Mouse (Mus musculus) embryonic facial prominence, embryonic 14.5 days (tissue): ENCODE measurements around the gene Gm10188. TPM values are rescaled to one million over a fixed set of nuclear protein-coding genes. Genes with fewer than 3 reads are reported as not detected.

ENCODE experiments used
- ATAC-seq: fragments of 200-750 bp; cut with Nextera tagmentation; 2 replicates; pipeline ENCODE4 v1.8.0; 2017; ENCODE audit warnings: low read depth, moderate number of reproducible peaks, moderate TSS enrichment
- DNase-seq: peaks from one replicate; pipeline ENCODE4 v3.0.0-alpha.2; 2015; ENCODE audit warnings: low spot score
- H3K27ac ChIP-seq: fragments of 300-500 bp; sonication (generic); replicated peaks from 2 replicates; pipeline ENCODE4 v1.5.1; 2014; ENCODE audit warnings: low read depth, mild to moderate bottlenecking, low read length, moderate library complexity
- H3K27me3 ChIP-seq: fragments of 300-500 bp; sonication (generic); replicated peaks from 2 replicates; pipeline ENCODE4 v1.6.1; 2014; ENCODE audit warnings: low read length; ENCODE audit not compliant: control insufficient read depth, insufficient read depth
- H3K36me3 ChIP-seq: fragments of 300-500 bp; sonication (generic); 2 replicates; pipeline ENCODE4 v1.6.1; 2014; ENCODE audit warnings: low read length, mixed read lengths; ENCODE audit not compliant: control insufficient read depth, insufficient read depth
- H3K4me1 ChIP-seq: fragments of 300-500 bp; sonication (generic); 2 replicates; pipeline ENCODE4 v1.6.1; 2014; ENCODE audit warnings: antibody characterized with exemption, low read length; ENCODE audit not compliant: control insufficient read depth, insufficient read depth
- H3K4me2 ChIP-seq: fragments of 300-500 bp; sonication (generic); 2 replicates; pipeline ENCODE4 v1.6.1; 2014; ENCODE audit warnings: low read depth, mild to moderate bottlenecking, low read length, moderate library complexity, mixed read lengths
- H3K4me3 ChIP-seq: fragments of 300-500 bp; sonication (generic); 2 replicates; pipeline ENCODE4 v1.5.1; 2014; ENCODE audit warnings: low read depth, mild to moderate bottlenecking, low read length
- H3K9ac ChIP-seq: fragments of 300-500 bp; sonication (generic); 2 replicates; pipeline ENCODE4 v1.6.1; 2014; ENCODE audit warnings: low read depth, mild to moderate bottlenecking, low read length, moderate library complexity, mixed read lengths
- H3K9me3 ChIP-seq: fragments of 300-500 bp; sonication (generic); 2 replicates; pipeline ENCODE4 v1.6.1; 2016; ENCODE audit warnings: low read length; ENCODE audit not compliant: control insufficient read depth
- WGBS: fragments of 180-500 bp; shearing (Covaris S2); extraction: QIAGEN DNeasy Blood & Tissue Kit; methylation state at CpG from one replicate; pipeline ENCODE4 v1.1.7; 2014; 5-methylcytosine and 5-hydroxymethylcytosine counted together
- microRNA counts: library from miRNA; unstranded; fragments of <30 nt; microRNA quantifications from one replicate; lab custom pipeline; 2017
- microRNA-seq: library from miRNA; unstranded; fragments of <30 nt; microRNA quantifications from one replicate; pipeline ENCODE4, GENCODE M21; 2016; ENCODE audit warnings: borderline number of aligned reads
- polyA plus RNA-seq: library from polyadenylated mRNA; unstranded; fragments of >200 nt; fragmentation: Nextera tagmentation; extraction: Ambion mirVana; gene quantifications from 2 replicates; pipeline ENCODE4 v1.2.1, GENCODE M21; 2014

Gene Gm10188
- polyA plus RNA-seq, 1 experiment from 2014 or later: not detected

DNA sequence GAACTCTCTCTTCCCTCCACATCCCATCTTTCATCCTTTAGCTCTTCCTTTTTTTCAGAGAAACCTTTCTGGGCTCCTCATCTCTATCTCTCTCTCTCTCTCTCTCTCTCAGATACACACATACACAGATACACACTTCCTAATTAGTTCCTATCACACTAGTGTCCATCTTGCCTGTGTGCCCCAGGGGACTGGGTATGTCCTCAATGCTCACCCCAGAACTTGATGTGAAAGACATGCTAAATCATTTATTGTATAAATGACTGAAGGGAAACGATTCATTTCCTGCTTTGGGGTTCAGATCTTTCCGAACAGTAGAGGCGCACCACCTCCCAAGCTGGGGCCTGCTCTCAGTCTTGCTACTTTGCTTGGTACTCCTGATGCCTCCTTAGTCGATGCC is 40.3 kb downstream of the Gm10188 start:
- peaks cover 18% of the 10 kb centered on the region for H3K4me1 ChIP-seq
- ATAC-seq (no peak), DNase-seq (no peak)
- no peak overlapping the region for H3K9ac ChIP-seq
- H3K27ac ChIP-seq: no peak overlapping the region
- H3K9me3 ChIP-seq: no peaks in the 10 kb centered on the region
- WGBS: 40% methylated on average over 4 of the region's 4 CpGs
- H3K4me2 ChIP-seq: no peak overlapping the region
- no peak overlapping the region for H3K4me3 ChIP-seq
- H3K36me3 ChIP-seq: no peaks in the 10 kb centered on the region
- H3K27me3 ChIP-seq: peaks cover 63% of the 10 kb centered on the region

DNA sequence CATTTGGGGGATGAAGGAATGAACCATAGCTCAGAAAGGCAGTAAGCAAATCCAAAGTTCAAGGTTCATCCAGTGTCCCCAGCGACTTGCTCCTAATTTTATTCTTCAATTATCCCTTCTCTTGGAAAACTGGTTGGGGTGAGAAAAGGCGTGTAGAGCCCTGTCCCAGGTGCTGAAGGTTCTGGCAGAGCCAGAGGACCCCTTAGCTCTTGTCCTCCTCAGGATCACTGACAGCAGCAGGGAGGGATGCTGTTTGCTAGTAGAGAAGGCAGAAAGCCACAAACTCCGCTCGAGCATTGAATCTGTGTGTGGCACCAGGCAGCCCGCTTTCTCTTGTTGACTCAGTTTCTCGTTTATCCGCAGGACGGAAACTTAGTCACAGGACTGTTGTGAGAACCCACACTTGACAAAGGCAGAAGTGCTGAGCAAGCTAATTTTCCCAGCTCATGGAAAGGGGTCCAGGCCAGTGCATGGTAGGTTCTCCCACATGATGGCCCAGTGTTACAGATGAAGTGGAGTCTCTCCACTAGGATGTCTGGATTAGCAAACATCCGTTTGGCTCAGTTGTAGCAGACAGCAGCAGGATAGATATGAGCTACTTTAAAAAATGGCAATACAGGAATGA is 41.0 kb downstream of the Gm10188 start:
- Histone ChIP-seq H3K4me2 (no peak overlapping the region), H3K36me3 (no peaks in the 10 kb centered on the region), H3K4me1 (peaks cover 18% of the 10 kb centered on the region), H3K9me3 (no peaks in the 10 kb centered on the region), H3K4me3 (no peak overlapping the region), H3K27me3 (peaks cover 59% of the 10 kb centered on the region), H3K9ac (no peak overlapping the region), H3K27ac (no peak overlapping the region)
- peak; percentile 38 for DNase-seq
- WGBS: 33% methylated on average over 9 of the region's 9 CpGs
- ATAC-seq: no peak

DNA sequence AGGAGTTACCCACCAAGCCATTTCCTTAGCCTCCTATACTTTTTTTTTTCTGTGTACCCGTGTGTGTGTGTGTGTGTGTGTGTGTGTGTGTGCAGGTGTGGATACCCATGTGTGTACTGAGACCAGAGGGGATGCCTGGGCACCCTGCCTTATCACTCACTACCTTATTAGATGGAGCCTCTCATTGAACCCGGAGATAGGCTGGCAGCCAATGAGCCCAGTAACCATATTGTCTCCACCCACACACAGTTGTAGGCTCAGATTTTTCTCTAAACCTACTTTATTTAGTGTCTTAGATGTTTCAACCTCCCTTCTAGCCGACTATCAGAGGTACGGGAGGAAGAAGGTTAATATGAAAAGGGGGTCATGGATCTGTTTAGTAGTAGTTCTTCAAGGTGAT is 43.3 kb downstream of the Gm10188 start:
- ATAC-seq (no peak), DNase-seq (no peak)
- Histone ChIP-seq H3K36me3 (no peaks in the 10 kb centered on the region), H3K4me3 (no peak overlapping the region), H3K9me3 (no peaks in the 10 kb centered on the region), H3K4me1 (peaks cover 8% of the 10 kb centered on the region), H3K9ac (no peak overlapping the region), H3K27me3 (peaks cover 36% of the 10 kb centered on the region), H3K4me2 (no peak overlapping the region), H3K27ac (no peak overlapping the region)
- 82% methylated on average over 4 of the region's 4 CpGs for WGBS

MicroRNAs within 50 kb of the gene (microRNA counts, 519-probe panel; counts per million panel counts)
- 1,573 counts per million, percentile 8 among the panel's probes with 10 or more counts for microRNA mmu-miR-135b (lab: Ali Mortazavi, UCI)

Small RNA genes within 50 kb of the gene (microRNA-seq; reads per million reads assigned to microRNA genes)
- gene Mir135b: 405 reads per million, percentile 67 among the genes with 10 or more reads in this experiment

Other genes with a start within 250 kb of the Gm10188 start
- gene Elk4, start 222.2 kb downstream of the Gm10188 start, polyA plus RNA-seq: 27.6 and 39.0 TPM in 2 replicates
- gene Mfsd4a, start 161.7 kb downstream of the Gm10188 start, polyA plus RNA-seq: 13.3 and 14.1 TPM in 2 replicates
- gene Cdk18, start 90.1 kb downstream of the Gm10188 start, polyA plus RNA-seq: 2.2 and 2.5 TPM in 2 replicates
- gene Lemd1, start 38.3 kb downstream of the Gm10188 start, polyA plus RNA-seq: 0.46 and 2.0 TPM in 2 replicates
- gene AC124108.1, start 38.3 kb downstream of the Gm10188 start, polyA plus RNA-seq: 0.34 and 0.71 TPM in 2 replicates
- gene Klhdc8a, start 68.9 kb upstream of the Gm10188 start, polyA plus RNA-seq: 0.52 and 0.70 TPM in 2 replicates
- 5.2 and 6.1 TPM in 2 replicates for gene Nuak2, start 86.4 kb upstream of the Gm10188 start, polyA plus RNA-seq
- gene Tmcc2, start 161.5 kb upstream of the Gm10188 start, polyA plus RNA-seq: 10.2 and 11.6 TPM in 2 replicates
- gene Dstyk, start 187.8 kb upstream of the Gm10188 start, polyA plus RNA-seq: 15.6 and 16.1 TPM in 2 replicates
- 37.8 and 42.0 TPM in 2 replicates for gene Rbbp5, start 247.6 kb upstream of the Gm10188 start, polyA plus RNA-seq